Mouse (Mus musculus) MEL (cell line): ENCODE data around the gene Taf1c. TPM values are rescaled to one million over a fixed set of nuclear protein-coding genes. Genes with fewer than 3 reads are reported as not detected.

ENCODE experiments used
- DNase-seq: peaks from one replicate; pipeline ENCODE4 v3.0.0; 2011; ENCODE audit warnings: low read depth, low spot score
- H3K27ac ChIP-seq: 2 replicates; pipeline ENCODE4 v1.5.1; 2012; ENCODE audit warnings: low read depth, mild to moderate bottlenecking, control low read depth, low read length, moderate library complexity; ENCODE audit not compliant: control insufficient read depth
- H3K27me3 ChIP-seq, 2 experiments: fragments of 150-350 bp in 1 of 2; sonication (generic) in 1 of 2; 2 replicates each; pipeline ENCODE4 v1.6.1; 2012; ENCODE audit warnings: low read length in 2 of 2, mild to moderate bottlenecking in 2 of 2, improper control_type of control experiment in 1 of 2, moderate library complexity in 1 of 2; ENCODE audit not compliant: insufficient read depth in 2 of 2, control insufficient read depth in 1 of 2
- H3K36me3 ChIP-seq, 2 experiments: 2 replicates each; pipeline ENCODE4 v1.6.1; 2012 to 2014; ENCODE audit warnings: low read length in 2 of 2, improper control_type of control experiment in 1 of 2, inconsistent platforms in 1 of 2, mild to moderate bottlenecking in 1 of 2; ENCODE audit not compliant: insufficient read depth in 2 of 2, control insufficient read depth in 1 of 2
- H3K4me1 ChIP-seq, 2 experiments: fragments of 150-350 bp in 1 of 2; sonication (generic) in 1 of 2; 2 replicates each; pipeline ENCODE4 v1.6.1; 2012; ENCODE audit warnings: low read length in 2 of 2, improper control_type of control experiment in 1 of 2, mild to moderate bottlenecking in 1 of 2; ENCODE audit not compliant: insufficient read depth in 2 of 2, control insufficient read depth in 1 of 2
- H3K4me3 ChIP-seq, 2 experiments: fragments of 150-350 bp in 1 of 2; sonication (generic) in 1 of 2; 2 replicates each; pipeline ENCODE4 v1.5.1; 2012; ENCODE audit warnings: low read depth in 2 of 2, low read length in 2 of 2, mild to moderate bottlenecking in 2 of 2, moderate library complexity in 2 of 2, control low read depth in 1 of 2, improper control_type of control experiment in 1 of 2; ENCODE audit not compliant: control insufficient read depth in 1 of 2, insufficient read depth in 1 of 2
- H3K79me2 ChIP-seq: 2 replicates; pipeline ENCODE4 v1.6.1; 2012; ENCODE audit warnings: mild to moderate bottlenecking, low read length, moderate library complexity; ENCODE audit not compliant: control insufficient read depth, poor library complexity, insufficient read depth
- H3K9ac ChIP-seq: 2 replicates; pipeline ENCODE4 v1.6.1; 2012; ENCODE audit warnings: low read depth, mild to moderate bottlenecking, control low read depth, low read length, moderate library complexity; ENCODE audit not compliant: control insufficient read depth, poor library complexity, severe bottlenecking
- H3K9me3 ChIP-seq: fragments of 150-350 bp; sonication (generic); replicated peaks from 2 replicates; pipeline ENCODE4 v1.6.1; 2012; ENCODE audit warnings: mild to moderate bottlenecking, low read length, improper control_type of control experiment, moderate library complexity; ENCODE audit not compliant: insufficient read depth
- CHD1 ChIP-seq: IDR thresholded peaks from 2 replicates; pipeline ENCODE4 v1.6.1; 2012; ENCODE audit warnings: low read depth, mild to moderate bottlenecking, inconsistent platforms, low read length, improper control_type of control experiment
- CHD2 ChIP-seq: IDR thresholded peaks from 2 replicates; pipeline ENCODE4 v1.6.1; 2011; ENCODE audit warnings: low read length, improper control_type of control experiment
- ELF1 ChIP-seq: IDR thresholded peaks from 2 replicates; pipeline ENCODE4 v1.6.1; 2014; ENCODE audit warnings: low read depth, mild to moderate bottlenecking, inconsistent platforms, low read length, improper control_type of control experiment, moderate library complexity
- EP300 ChIP-seq, 2 experiments: IDR thresholded peaks; 2 replicates each; pipeline ENCODE4 v1.6.1; 2011; ENCODE audit warnings: improper control_type of control experiment in 2 of 2, low read length in 2 of 2, low read depth in 1 of 2, mild to moderate bottlenecking in 1 of 2
- ETS1 ChIP-seq: IDR thresholded peaks from 2 replicates; pipeline ENCODE4 v1.6.1; 2012; ENCODE audit warnings: low read depth, mild to moderate bottlenecking, inconsistent platforms, low read length, improper control_type of control experiment, moderate library complexity
- GABPA ChIP-seq: IDR thresholded peaks from 2 replicates; pipeline ENCODE4 v1.6.1; 2012; ENCODE audit warnings: low read depth, mild to moderate bottlenecking, inconsistent platforms, low read length, improper control_type of control experiment, moderate library complexity
- JUND ChIP-seq: IDR thresholded peaks from 2 replicates; pipeline ENCODE4 v1.6.1; 2011; ENCODE audit warnings: low read depth, mild to moderate bottlenecking, improper control_type of control experiment, low read length
- KAT2A ChIP-seq: conservative IDR thresholded peaks from 2 replicates; pipeline ENCODE4 v1.6.1; 2012; ENCODE audit warnings: low read depth, low read length, improper control_type of control experiment, inconsistent platforms
- MYB ChIP-seq: IDR thresholded peaks from 2 replicates; pipeline ENCODE4 v1.6.1; 2011; ENCODE audit warnings: mild to moderate bottlenecking, low read depth, low read length, improper control_type of control experiment
- NELFE ChIP-seq: IDR thresholded peaks from 2 replicates; pipeline ENCODE4 v1.6.1; 2011; ENCODE audit warnings: low read depth, low read length, improper control_type of control experiment
- NRF1 ChIP-seq: IDR thresholded peaks from 2 replicates; pipeline ENCODE4 v1.6.1; 2014; ENCODE audit warnings: low read depth, mild to moderate bottlenecking, inconsistent platforms, low read length, improper control_type of control experiment, moderate library complexity; ENCODE audit not compliant: poor library complexity, insufficient read depth, severe bottlenecking
- POLR2AphosphoS2 ChIP-seq: IDR thresholded peaks from 2 replicates; pipeline ENCODE4 v1.6.1; 2011; ENCODE audit warnings: low read length, improper control_type of control experiment
- POLR2AphosphoS5 ChIP-seq: IDR thresholded peaks from 2 replicates; pipeline ENCODE4 v1.6.1; 2012; ENCODE audit warnings: low read depth, borderline replicate concordance, mild to moderate bottlenecking, inconsistent platforms, low read length, moderate library complexity, mixed read lengths
- RAD21 ChIP-seq: IDR thresholded peaks from 2 replicates; pipeline ENCODE4 v1.6.1; 2011; ENCODE audit warnings: mild to moderate bottlenecking, low read depth, low read length, improper control_type of control experiment
- TBP ChIP-seq: IDR thresholded peaks from 2 replicates; pipeline ENCODE4 v1.8.0; 2011; ENCODE audit warnings: low read depth, low read length, improper control_type of control experiment
- TCF12 ChIP-seq: IDR thresholded peaks from 2 replicates; pipeline ENCODE4 v1.6.1; 2014; ENCODE audit warnings: low read depth, mild to moderate bottlenecking, inconsistent platforms, low read length, improper control_type of control experiment, moderate library complexity
- ZC3H11A ChIP-seq: IDR thresholded peaks from 2 replicates; pipeline ENCODE4 v1.6.1; 2012; ENCODE audit warnings: low read depth, mild to moderate bottlenecking, inconsistent platforms, low read length, improper control_type of control experiment
- ZKSCAN1 ChIP-seq: IDR thresholded peaks from 2 replicates; pipeline ENCODE4 v1.6.1; 2012; ENCODE audit warnings: low read depth, mild to moderate bottlenecking, inconsistent platforms, low read length, improper control_type of control experiment, moderate library complexity
- ZMIZ1 ChIP-seq: IDR thresholded peaks from 2 replicates; pipeline ENCODE4 v1.6.1; 2012; ENCODE audit warnings: low read depth, mild to moderate bottlenecking, inconsistent platforms, low read length, improper control_type of control experiment, moderate library complexity
- ZNF384 ChIP-seq: IDR thresholded peaks from 2 replicates; pipeline ENCODE4 v1.6.1; 2012; ENCODE audit warnings: low read depth, mild to moderate bottlenecking, inconsistent platforms, low read length, improper control_type of control experiment
- polyA plus RNA-seq, 2 experiments: library from polyadenylated mRNA; stranded (reverse) in 1 of 2; unstranded in 1 of 2; fragments of >175 nt in 1 of 2; fragments of >200 nt in 1 of 2; gene quantifications; 2 replicates each; pipeline versions ENCODE4 v1.2.1 to v1.2.4; 2012; ENCODE audit warnings: low replicate concordance in 2 of 2, low read depth in 1 of 2; ENCODE audit not compliant: insufficient read length in 2 of 2, insufficient read depth in 1 of 2, missing spikeins in 1 of 2
- total RNA-seq: library from RNA; depleted of rRNA; stranded (reverse); fragments of 300-350 nt; gene quantifications from 2 replicates; pipeline ENCODE4 v1.2.3, GENCODE M21; 2012; rRNA removed

The Taf1c gene
- total and polyA plus RNA-seq, 3 experiments, result 28.8 to 32.0 TPM; not detected in 1

GRCm38 (mm10) chr8:119552967-119553366, 52.1 kb downstream of the Taf1c start:
- no peak overlapping the region for H3K9ac ChIP-seq
- H3K27me3 ChIP-seq, result no peaks in the 10 kb centered on the region
- H3K9me3 ChIP-seq, result no peaks in the 10 kb centered on the region
- TF ChIP-seq POLR2AphosphoS5, result no peak
- no peak for TF ChIP-seq POLR2AphosphoS2
- no peak for TF ChIP-seq NELFE
- no peak for TF ChIP-seq MYB
- no peak for TF ChIP-seq ZC3H11A
- TF ChIP-seq RAD21, result no peak
- no peak for TF ChIP-seq GABPA
- no peak for TF ChIP-seq CHD2
- no peak for TF ChIP-seq ETS1
- no peak for TF ChIP-seq EP300 (IDR thresholded peaks at IDR 0.05; ENCODE audit: low read depth in 1 of 2, low read length in 2 of 2)
- no peak for TF ChIP-seq TBP
- no peak for TF ChIP-seq ZMIZ1
- no peak for TF ChIP-seq NRF1
- no peak for TF ChIP-seq ZNF384
- no peak for TF ChIP-seq KAT2A
- no peak for TF ChIP-seq CHD1
- no peak for TF ChIP-seq TCF12
- no peak for TF ChIP-seq ZKSCAN1
- no peak for TF ChIP-seq JUND
- peaks cover 79% of the 10 kb centered on the region for H3K79me2 ChIP-seq
- no peak overlapping the region for H3K27ac ChIP-seq
- H3K4me1 ChIP-seq, result peaks cover 2 to 10% of the 10 kb centered on the region in 2 experiments; a peak in 2 of 4 replicates
- no peak overlapping the region for H3K4me3 ChIP-seq
- no peak for DNase-seq
- H3K36me3 ChIP-seq, result peaks cover 0 to 11% of the 10 kb centered on the region in 2 experiments; a peak in 3 of 4 replicates

GRCm38 (mm10) chr8:119548560-119549113, 56.4 kb downstream of the Taf1c start:
- Histone ChIP-seq H3K79me2 (peaks cover 38% of the 10 kb centered on the region), H3K9me3 (no peaks in the 10 kb centered on the region), H3K4me3 (no peak overlapping the region), H3K36me3 (peaks cover 0 to 9% of the 10 kb centered on the region in 2 experiments; a peak in 3 of 4 replicates), H3K9ac (no peak overlapping the region), H3K27ac (no peak overlapping the region), H3K4me1 (no peaks in the 10 kb centered on the region), H3K27me3 (no peaks in the 10 kb centered on the region)
- TF ChIP-seq TCF12 (no peak), POLR2AphosphoS5 (no peak), ELF1 (no peak), MYB (no peak), JUND (no peak), ZC3H11A (no peak)
- no peak for DNase-seq

Other genes starting within 250 kb of the Taf1c start
- 5.8 and 7.2 TPM in 2 replicates for gene Mlycd, start 210.3 kb downstream of the Taf1c start, total RNA-seq
- 10 to 100 TPM in 1 of 2 experiments, not detected in 1; 13.2 TPM for gene Mlycd, start 210.3 kb downstream of the Taf1c start, polyA plus RNA-seq
- 0.08 TPM in 1 of 2 replicates, not detected in the other for gene Osgin1, start 171.1 kb downstream of the Taf1c start, total RNA-seq
- gene Osgin1, start 171.1 kb downstream of the Taf1c start, polyA plus RNA-seq, result under 1 TPM in 1 of 2 experiments, not detected in 1; 0.84 TPM
- gene Necab2, start 158.5 kb downstream of the Taf1c start, total RNA-seq, result not detected in 2 replicates
- gene Necab2, start 158.5 kb downstream of the Taf1c start, polyA plus RNA-seq, result under 1 TPM in 1 of 2 experiments, not detected in 1; 0.06 TPM
- not detected in 2 replicates for gene Slc38a8, start 103.5 kb downstream of the Taf1c start, total RNA-seq
- gene Slc38a8, start 103.5 kb downstream of the Taf1c start, polyA plus RNA-seq, result not detected
- 32.7 and 33.1 TPM in 2 replicates for gene Mbtps1, start 46.5 kb downstream of the Taf1c start, total RNA-seq
- gene Mbtps1, start 46.5 kb downstream of the Taf1c start, polyA plus RNA-seq, result 10 to 100 TPM in 1 of 2 experiments, not detected in 1; 59.9 TPM
- 32.3 and 37.1 TPM in 2 replicates for gene Hsdl1, start 30.0 kb downstream of the Taf1c start, total RNA-seq
- 10 to 100 TPM; 29.4 to 46.3 TPM for gene Hsdl1, start 30.0 kb downstream of the Taf1c start, polyA plus RNA-seq
- 0.36 and 0.54 TPM in 2 replicates for gene Dnaaf1, start 30.0 kb downstream of the Taf1c start, total RNA-seq
- under 1 TPM in 1 of 2 experiments, not detected in 1; 0.19 TPM for gene Dnaaf1, start 30.0 kb downstream of the Taf1c start, polyA plus RNA-seq
- gene Adad2, start 7.5 kb upstream of the Taf1c start, total RNA-seq, result not detected in 2 replicates
- not detected for gene Adad2, start 7.5 kb upstream of the Taf1c start, polyA plus RNA-seq
- not detected in 2 replicates for gene Kcng4, start 30.5 kb upstream of the Taf1c start, total RNA-seq
- not detected for gene Kcng4, start 30.5 kb upstream of the Taf1c start, polyA plus RNA-seq
- not detected in 2 replicates for gene Wfdc1, start 61.1 kb upstream of the Taf1c start, total RNA-seq
- not detected for gene Wfdc1, start 61.1 kb upstream of the Taf1c start, polyA plus RNA-seq
- 0.27 and 0.33 TPM in 2 replicates for gene Atp2c2, start 94.8 kb upstream of the Taf1c start, total RNA-seq
- gene Atp2c2, start 94.8 kb upstream of the Taf1c start, polyA plus RNA-seq, result under 1 TPM in 1 of 2 experiments, not detected in 1; 0.58 TPM
- gene Tldc1, start 173.2 kb upstream of the Taf1c start, total RNA-seq, result 13.4 and 16.4 TPM in 2 replicates
- gene Tldc1, start 173.2 kb upstream of the Taf1c start, polyA plus RNA-seq, result 10 to 100 TPM in 1 of 2 experiments, not detected in 1; 16.1 TPM
- gene Cotl1, start 235.3 kb upstream of the Taf1c start, total RNA-seq, result 60.5 and 70.3 TPM in 2 replicates
- gene Cotl1, start 235.3 kb upstream of the Taf1c start, polyA plus RNA-seq, result 100 to 1,000 TPM in 1 of 2 experiments, not detected in 1; 114 TPM